Mouse (Mus musculus) midbrain, embryonic 14.5 days (tissue): Measurements from ENCODE around the gene Atrip. TPM values are rescaled to one million over a fixed set of nuclear protein-coding genes. Genes with fewer than 3 reads are reported as not detected.
A peak's percentile ranks its signal among the peaks of the same experiment; 100 is the strongest.

ENCODE experiments used
- ATAC-seq: fragments of 200-750 bp; cut with Nextera tagmentation; 2 replicates; pipeline ENCODE4 v1.8.0; 2017; ENCODE audit warnings: moderate number of reproducible peaks, moderate library complexity; ENCODE audit not compliant: low FRiP score, low TSS enrichment
- DNase-seq: peaks from one replicate; pipeline ENCODE4 v3.0.0-alpha.2; 2015
- H3K27ac ChIP-seq: fragments of 300-500 bp; sonication (generic); replicated peaks from 2 replicates; pipeline ENCODE4 v1.5.1; 2014; ENCODE audit warnings: mild to moderate bottlenecking, low read depth, low read length, moderate library complexity
- H3K27me3 ChIP-seq: fragments of 300-500 bp; sonication (generic); 2 replicates; pipeline ENCODE4 v1.6.1; 2014; ENCODE audit warnings: low read length, control low read depth, mixed read lengths; ENCODE audit not compliant: control insufficient read depth, insufficient read depth
- H3K36me3 ChIP-seq: fragments of 300-500 bp; sonication (generic); 2 replicates; pipeline ENCODE4 v1.6.1; 2014; ENCODE audit warnings: low read length, control low read depth; ENCODE audit not compliant: control insufficient read depth, insufficient read depth
- H3K4me1 ChIP-seq: fragments of 300-500 bp; sonication (generic); 2 replicates; pipeline ENCODE4 v1.6.1; 2014; ENCODE audit warnings: mild to moderate bottlenecking, antibody characterized with exemption, low read length, control low read depth; ENCODE audit not compliant: control insufficient read depth, insufficient read depth
- H3K4me2 ChIP-seq: fragments of 300-500 bp; sonication (generic); 2 replicates; pipeline ENCODE4 v1.6.1; 2014; ENCODE audit warnings: mild to moderate bottlenecking, low read length, moderate library complexity
- H3K4me3 ChIP-seq: fragments of 300-500 bp; sonication (generic); replicated peaks from 2 replicates; pipeline ENCODE4 v1.5.1; 2014; ENCODE audit warnings: low read depth, low read length
- H3K9ac ChIP-seq: fragments of 300-500 bp; sonication (generic); replicated peaks from 2 replicates; pipeline ENCODE4 v1.6.1; 2014; ENCODE audit warnings: mild to moderate bottlenecking, low read length, moderate library complexity
- H3K9me3 ChIP-seq: fragments of 300-500 bp; sonication (generic); 2 replicates; pipeline ENCODE4 v1.6.1; 2016; ENCODE audit warnings: low read length, control low read depth, mixed read lengths; ENCODE audit not compliant: control insufficient read depth
- WGBS: fragments of 180-500 bp; shearing (Covaris S2); extraction: QIAGEN DNeasy Blood & Tissue Kit; methylation state at CpG from one replicate; pipeline ENCODE4 v1.1.7; 2014; 5-methylcytosine and 5-hydroxymethylcytosine counted together
- polyA plus RNA-seq: library from polyadenylated mRNA; unstranded; fragments of >200 nt; fragmentation: Nextera tagmentation; extraction: Ambion mirVana; gene quantifications from 2 replicates; pipeline ENCODE4 v1.2.1, GENCODE M21; 2014

Gene Atrip
- polyA plus RNA-seq, 1 experiment from 2014 or later: 26.5 TPM

DNA sequence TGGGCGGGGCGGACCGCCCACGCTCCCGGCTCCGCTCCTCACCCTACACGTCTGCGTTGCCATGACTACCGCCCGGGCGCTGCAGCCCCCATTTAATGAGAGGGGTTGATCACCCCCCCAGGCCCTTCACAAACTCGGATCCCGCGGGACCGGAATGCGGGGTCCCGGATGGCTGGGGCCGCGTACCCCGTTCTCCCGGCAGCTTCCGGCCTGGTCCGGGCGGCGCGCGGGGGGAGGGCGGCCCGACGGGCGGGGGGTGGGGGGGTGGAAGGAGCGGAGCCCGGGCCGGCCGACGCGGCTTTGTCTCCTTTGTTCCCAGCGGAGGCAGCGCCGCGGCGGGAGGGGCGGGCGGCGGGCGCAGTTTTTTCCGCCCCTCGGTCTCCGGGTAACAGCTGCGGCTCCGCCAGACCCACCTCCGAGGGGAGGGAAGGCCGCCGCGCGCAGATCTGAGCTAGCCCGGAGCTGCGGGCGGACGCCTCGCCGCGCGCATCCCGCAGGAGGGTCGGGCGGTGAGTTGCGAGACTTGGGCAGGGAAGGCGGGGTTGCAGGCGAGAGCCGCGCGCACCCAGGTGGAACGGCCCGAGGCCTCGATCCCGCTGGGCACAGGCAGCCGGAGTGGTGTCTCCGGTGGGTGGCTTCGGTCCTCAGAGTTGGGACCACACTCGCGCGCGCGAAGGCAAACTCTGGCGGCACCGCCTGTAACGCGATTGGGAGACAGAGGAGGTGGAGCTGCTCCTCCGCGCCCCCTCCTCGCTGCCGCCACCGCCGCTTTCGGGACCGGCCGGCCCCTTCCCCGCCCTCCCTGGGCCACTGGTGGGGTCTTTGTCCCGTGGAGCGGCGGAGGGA, 21.4 kb upstream of the Atrip start, which contains the start of gene Plxnb1:
Gene Plxnb1, plus strand, starts transcription at position 253 of the 846 bp plus-strand sequence.
- Histone ChIP-seq H3K9ac (peak within 1 kb of the TSS; percentile 97), H3K27me3 (no peaks in the 10 kb centered on the region), H3K9me3 (no peaks in the 10 kb centered on the region), H3K4me2 (peak within 1 kb of the TSS; percentile 97), H3K4me1 (peaks cover 39% of the 10 kb centered on the region), H3K36me3 (peaks cover 31% of the 10 kb centered on the region), H3K27ac (peak within 1 kb of the TSS; percentile 100), H3K4me3 (peak within 1 kb of the TSS; percentile 76)
- ATAC-seq (peak; percentile 71), DNase-seq (peak; percentile 89)
- WGBS: under 1% methylated on average over 96 of the region's 102 CpGs

GRCm38 (mm10) chr9:109094553-109095136, 20.7 kb upstream of the Atrip start:
- Histone ChIP-seq H3K27ac (peak overlapping the region; percentile 100), H3K9me3 (no peaks in the 10 kb centered on the region), H3K36me3 (peaks cover 31% of the 10 kb centered on the region), H3K4me1 (peaks cover 39% of the 10 kb centered on the region), H3K4me3 (peak overlapping the region; percentile 76), H3K4me2 (peak overlapping the region; percentile 97), H3K27me3 (no peaks in the 10 kb centered on the region), H3K9ac (peak overlapping the region; percentile 97)
- 1% methylated on average over 21 of the region's 21 CpGs for WGBS
- DNase-seq (no peak), ATAC-seq (no peak; the same call in 1 of the 2 replicates)

- no peak for ATAC-seq
Measured at GRCm38 (mm10) chr9:109093786-109094552, 20.0 kb upstream of the Atrip start.

GRCm38 (mm10) chr9:109092799-109093198, 18.9 kb upstream of the Atrip start:
- H3K9me3 ChIP-seq: no peaks in the 10 kb centered on the region
- H3K36me3 ChIP-seq: peaks cover 27% of the 10 kb centered on the region
- no peak overlapping the region for H3K4me2 ChIP-seq
- no peak for ATAC-seq
- no peak for DNase-seq
- WGBS: 29% methylated on average over 6 of the region's 6 CpGs
- no peaks in the 10 kb centered on the region for H3K27me3 ChIP-seq
- no peak overlapping the region for H3K9ac ChIP-seq
- H3K4me1 ChIP-seq: peaks cover 22% of the 10 kb centered on the region
- H3K4me3 ChIP-seq: no peak overlapping the region
- H3K27ac ChIP-seq: no peak overlapping the region

More at GRCm38 (mm10) chr9:109093786-109094552, 20.0 kb upstream of the Atrip start:
- Histone ChIP-seq H3K27me3 (no peaks in the 10 kb centered on the region), H3K36me3 (peaks cover 27% of the 10 kb centered on the region), H3K27ac (peak overlapping the region; percentile 100), H3K4me2 (peak overlapping the region; percentile 97), H3K4me3 (peak overlapping the region; percentile 76), H3K9me3 (no peaks in the 10 kb centered on the region), H3K4me1 (peaks cover 34% of the 10 kb centered on the region), H3K9ac (peak overlapping the region; percentile 97)
- peak; percentile 35 for DNase-seq
- WGBS: 17% methylated on average over 11 of the region's 11 CpGs

- H3K9me3 ChIP-seq: no peaks in the 10 kb centered on the region
- peaks cover 13% of the 10 kb centered on the region for H3K4me1 ChIP-seq
- H3K27me3 ChIP-seq: no peaks in the 10 kb centered on the region
- WGBS: 94% methylated on average over 8 of the region's 8 CpGs
- H3K27ac ChIP-seq: no peak overlapping the region
- H3K4me3 ChIP-seq: no peak overlapping the region
- peaks cover 27% of the 10 kb centered on the region for H3K36me3 ChIP-seq
- DNase-seq (no peak), ATAC-seq (no peak)
- H3K4me2 ChIP-seq: no peak overlapping the region
- H3K9ac ChIP-seq: no peak overlapping the region
Measured at GRCm38 (mm10) chr9:109091802-109092201, 17.9 kb upstream of the Atrip start.

DNA sequence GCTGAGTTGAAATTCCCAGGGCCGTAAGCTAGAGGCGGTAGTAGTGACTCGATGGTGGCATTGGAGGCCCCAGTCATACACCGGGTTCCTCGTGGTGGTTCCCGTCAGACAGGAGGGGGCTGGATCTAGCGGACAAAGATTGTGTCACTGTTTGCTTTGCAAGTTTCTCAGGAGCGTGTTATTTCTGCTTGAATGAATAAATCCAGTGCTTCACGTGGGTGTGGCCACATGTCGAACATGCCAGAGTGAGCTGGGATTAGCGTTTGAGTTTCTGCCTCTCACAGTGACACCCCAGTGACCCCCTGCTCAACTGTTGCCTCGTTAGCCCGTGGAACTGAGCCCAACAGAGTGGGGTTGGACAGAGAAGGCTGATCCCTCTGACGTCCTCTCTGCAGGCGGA, 16.5 kb upstream of the Atrip start:
- no peaks in the 10 kb centered on the region for H3K9me3 ChIP-seq
- H3K9ac ChIP-seq: no peak overlapping the region
- H3K4me1 ChIP-seq: peaks cover 11% of the 10 kb centered on the region
- H3K4me2 ChIP-seq: no peak overlapping the region
- DNase-seq: no peak
- no peaks in the 10 kb centered on the region for H3K27me3 ChIP-seq
- no peak overlapping the region for H3K27ac ChIP-seq
- peaks cover 27% of the 10 kb centered on the region for H3K36me3 ChIP-seq
- 57% methylated on average over 15 of the region's 15 CpGs for WGBS
- ATAC-seq: no peak
- no peak overlapping the region for H3K4me3 ChIP-seq

DNA sequence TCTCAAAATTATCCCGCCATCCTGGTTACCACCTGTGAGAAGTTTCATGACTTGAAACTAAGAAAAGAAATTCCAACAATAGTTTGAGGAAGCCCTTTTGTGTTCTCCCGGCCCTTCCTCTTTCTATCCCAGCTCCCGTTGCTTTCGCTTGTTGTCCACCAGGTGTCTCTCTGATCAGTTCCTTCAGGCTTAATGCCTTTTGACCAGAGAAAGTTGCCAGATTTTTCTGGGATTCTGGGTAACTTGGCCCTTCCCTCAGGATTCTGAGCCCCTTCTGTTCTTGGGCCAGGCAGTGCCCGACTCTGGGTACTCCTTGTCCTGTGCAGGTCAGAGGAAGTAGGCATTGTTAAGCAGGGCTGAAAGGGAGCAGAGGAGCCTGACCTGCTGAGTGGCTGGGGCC, 14.1 kb upstream of the Atrip start:
- DNase-seq (peak; percentile 80), ATAC-seq (no peak)
- Histone ChIP-seq H3K27me3 (no peaks in the 10 kb centered on the region), H3K4me2 (no peak overlapping the region), H3K9me3 (no peaks in the 10 kb centered on the region), H3K4me3 (no peak overlapping the region), H3K36me3 (peaks cover 27% of the 10 kb centered on the region), H3K9ac (peak overlapping the region; percentile 1; the same call in 1 of the 2 replicates), H3K27ac (no peak overlapping the region), H3K4me1 (peaks cover 5% of the 10 kb centered on the region)
- WGBS: 6% methylated on average over 5 of the region's 5 CpGs

DNA sequence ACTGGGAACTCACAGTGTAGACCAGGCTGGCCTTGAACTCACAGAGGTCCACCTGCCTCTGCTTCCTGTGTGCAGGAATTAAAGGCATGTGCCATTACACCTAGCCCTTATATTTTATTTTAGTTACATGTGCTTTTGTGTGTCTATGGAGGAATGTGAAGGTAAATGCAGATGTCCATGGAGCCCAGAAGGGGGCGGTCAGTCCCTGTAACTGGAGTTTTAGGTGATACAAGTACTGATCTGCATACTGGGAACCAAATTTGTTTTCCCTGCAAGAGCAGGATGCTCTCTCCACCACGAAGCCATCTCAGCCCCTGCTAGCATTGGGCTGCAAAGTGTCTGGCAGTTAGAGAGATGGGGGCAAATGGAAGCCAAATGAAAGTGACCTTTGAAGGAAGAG, 11.0 kb upstream of the Atrip start:
- ATAC-seq (no peak), DNase-seq (peak; percentile 71)
- Histone ChIP-seq H3K4me3 (no peak overlapping the region), H3K9me3 (no peaks in the 10 kb centered on the region), H3K4me1 (peaks cover 15% of the 10 kb centered on the region), H3K4me2 (no peak overlapping the region), H3K27ac (no peak overlapping the region), H3K36me3 (peaks cover 4% of the 10 kb centered on the region), H3K9ac (no peak overlapping the region), H3K27me3 (no peaks in the 10 kb centered on the region)
- 17% methylated on average over 2 of the region's 2 CpGs for WGBS
